Mouse (Mus musculus) neutrophil, adult 59 days (primary cell): ENCODE results near the gene Zcwpw1. TPM values are rescaled to one million over a fixed set of nuclear protein-coding genes. Genes with fewer than 3 reads are reported as not detected.

Experiments used
- total RNA-seq, 2 experiments: library from RNA; stranded (reverse); gene quantifications; 1 replicate in 1 of 2; 2 replicates in 1 of 2; pipeline ENCODE4 v1.2.4; 2023

The Zcwpw1 gene
- 1 to 10 TPM; 2.8 to 3.3 TPM for total RNA-seq

GRCm38 (mm10) chr5:137787151-137787928, at the start of gene Zcwpw1, which contains the start of gene Mepce:
Zcwpw1 (plus strand) TSS chr5:137787798.
Mepce (minus strand) TSS chr5:137787655.

GRCm38 (mm10) chr5:137741023-137741931, 46.3 kb upstream of the Zcwpw1 start, which contains the start of gene Nyap1:
Nyap1 (minus strand) TSS chr5:137741607.

GRCm38 (mm10) chr5:137745214-137746171, 42.1 kb upstream of the Zcwpw1 start, which contains the start of gene Tsc22d4:
Tsc22d4 (plus strand) TSS chr5:137745730.

GRCm38 (mm10) chr5:137778635-137779034, 9.0 kb upstream of the Zcwpw1 start, which contains the start of gene Ppp1r35:
Ppp1r35 (plus strand) TSS chr5:137778849.

DNA sequence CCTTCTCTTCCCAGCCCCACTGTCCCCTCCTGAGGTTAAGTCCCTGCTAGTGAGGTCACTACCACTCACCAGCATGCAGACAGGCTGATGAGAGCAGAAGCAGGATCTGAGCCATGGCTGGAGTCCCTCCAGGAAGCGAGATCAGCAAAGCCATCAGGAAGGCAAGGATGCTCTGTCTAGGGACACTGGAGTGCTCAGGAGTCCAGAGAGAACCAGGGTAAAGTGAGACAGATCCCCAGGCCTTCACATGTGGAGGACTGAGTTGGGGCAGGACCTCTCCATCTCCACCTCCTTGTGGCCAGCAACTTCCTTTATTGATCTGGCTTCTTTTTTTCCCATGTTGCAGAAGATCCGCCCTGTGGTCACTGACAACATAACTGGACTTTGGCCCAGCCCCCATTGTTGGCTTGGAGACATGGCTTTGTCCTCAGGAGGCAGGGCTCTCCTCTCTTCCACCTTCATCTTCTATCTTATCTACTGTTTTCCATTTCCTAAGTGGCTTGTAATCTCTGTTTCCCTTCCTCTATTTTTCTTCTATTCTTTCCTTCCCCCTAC, 48.4 kb downstream of the Zcwpw1 start, which contains the start of gene Pilra:
TSS of gene Pilra (minus strand) at position 316 of the 555 bp plus-strand sequence.

GRCm38 (mm10) chr5:137857960-137858710, 70.5 kb downstream of the Zcwpw1 start, which contains the start of gene Pilrb1:
Pilrb1 (minus strand) TSS chr5:137858106.

DNA sequence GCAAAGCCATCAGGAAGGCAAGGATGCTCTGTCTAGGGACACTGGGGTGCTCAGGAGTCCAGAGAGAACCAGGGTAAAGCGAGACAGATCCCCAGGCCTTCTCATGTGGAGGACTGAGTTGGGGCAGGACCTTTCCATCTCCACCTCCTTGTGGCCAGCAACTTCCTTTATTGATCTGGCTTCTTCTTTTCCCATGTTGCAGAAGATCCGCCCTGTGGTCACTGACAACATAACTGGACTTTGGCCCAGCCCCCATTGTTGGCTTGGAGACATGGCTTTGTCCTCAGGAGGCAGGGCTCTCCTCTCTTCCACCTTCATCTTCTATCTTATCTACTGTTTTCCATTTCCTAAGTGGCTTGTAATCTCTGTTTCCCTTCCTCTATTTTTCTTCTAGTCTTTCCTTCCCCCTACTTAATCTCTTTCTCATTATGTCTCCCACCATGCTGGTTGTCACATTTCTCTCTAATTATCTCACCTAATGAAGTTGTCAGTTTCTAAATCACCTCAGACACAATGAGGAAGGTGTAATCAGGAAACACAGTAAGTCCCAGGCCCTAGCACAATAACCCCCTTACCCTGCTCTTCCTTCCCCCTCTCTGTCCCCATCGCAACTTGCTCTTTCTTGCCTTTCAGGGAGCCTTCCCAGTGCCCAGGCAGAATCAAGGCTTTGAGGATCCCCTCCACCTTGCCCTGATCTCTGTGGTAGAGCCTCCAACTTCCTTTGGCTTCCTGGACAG, 84.2 kb downstream of the Zcwpw1 start, which contains the start of gene Pilrb2:
TSS of gene Pilrb2 (minus strand) at position 172 of the 737 bp plus-strand sequence.

Other genes starting within 250 kb of the Zcwpw1 start
- gene Actl6b, start 234.3 kb upstream of the Zcwpw1 start, total RNA-seq = not detected
- gene Tfr2, start 218.0 kb upstream of the Zcwpw1 start, total RNA-seq = 1 to 10 TPM; 3.9 to 5.5 TPM
- 10 to 100 TPM; 47.6 to 59.4 TPM for gene Mospd3, start 186.7 kb upstream of the Zcwpw1 start, total RNA-seq
- gene Pcolce, start 174.0 kb upstream of the Zcwpw1 start, total RNA-seq = under 1 TPM; 0.58 to 0.62 TPM
- under 1 TPM; 0.22 to 0.38 TPM for gene Fbxo24, start 158.8 kb upstream of the Zcwpw1 start, total RNA-seq
- 100 to 1,000 TPM; 231 to 234 TPM for gene Lrch4, start 158.7 kb upstream of the Zcwpw1 start, total RNA-seq
- gene Gm20605, start 158.6 kb upstream of the Zcwpw1 start, total RNA-seq = 10 to 100 TPM; 43.2 to 44.0 TPM
- 10 to 100 TPM; 63.8 to 70.2 TPM for gene Sap25, start 146.5 kb upstream of the Zcwpw1 start, total RNA-seq
- gene Irs3, start 142.1 kb upstream of the Zcwpw1 start, total RNA-seq = under 1 TPM in 1 of 2 experiments, not detected in 1; 0.33 TPM
- gene Agfg2, start 103.1 kb upstream of the Zcwpw1 start, total RNA-seq = 10 to 100 TPM; 24.1 to 25.5 TPM
- gene Nyap1, start 46.2 kb upstream of the Zcwpw1 start, total RNA-seq = 1 to 10 TPM in 1 of 2 experiments, under 1 TPM in 1; 0.60 to 1.1 TPM
- gene Tsc22d4, start 42.1 kb upstream of the Zcwpw1 start, total RNA-seq = 100 to 1,000 TPM; 304 to 318 TPM
- gene Ppp1r35, start 8.9 kb upstream of the Zcwpw1 start, total RNA-seq = 10 to 100 TPM; 29.2 to 34.9 TPM
- 10 to 100 TPM; 32.5 to 35.7 TPM for gene Mepce, start 143 bp upstream of the Zcwpw1 start, total RNA-seq
- gene Pilra, start 48.5 kb downstream of the Zcwpw1 start, total RNA-seq = 100 to 1,000 TPM; 361 to 394 TPM
- gene Pilrb1, start 70.3 kb downstream of the Zcwpw1 start, total RNA-seq = 100 to 1,000 TPM; 203 to 212 TPM
- 100 to 1,000 TPM; 258 to 269 TPM for gene Pilrb2, start 84.0 kb downstream of the Zcwpw1 start, total RNA-seq
- gene Cyp3a13, start 133.8 kb downstream of the Zcwpw1 start, total RNA-seq = not detected
- not detected for gene Gjc3, start 175.3 kb downstream of the Zcwpw1 start, total RNA-seq
- under 1 TPM; 0.64 to 0.91 TPM for gene Azgp1, start 193.7 kb downstream of the Zcwpw1 start, total RNA-seq
- not detected for gene Smok3a, start 233.5 kb downstream of the Zcwpw1 start, total RNA-seq
- not detected for gene Smok3b, start 233.6 kb downstream of the Zcwpw1 start, total RNA-seq